Mouse (Mus musculus) liver, embryonic 14 days (tissue): ENCODE results near the gene Olfr481. TPM values are rescaled to one million over a fixed set of nuclear protein-coding genes. Genes with fewer than 3 reads are reported as not detected.

Experiments used
- polyA plus RNA-seq: library from polyadenylated mRNA; depleted of rRNA; stranded (reverse); fragments of >200 nt; gene quantifications from 2 replicates; pipeline ENCODE4 v1.2.3, GENCODE M21; 2012; rRNA removed

Gene Olfr481
- polyA plus RNA-seq = not detected in 2 replicates

GRCm38 (mm10) chr7:108079555-108079954 lies at the start of gene Olfr481:
TSS of gene Olfr481 (plus strand) at chr7:108079855.

GRCm38 (mm10) chr7:108033889-108034288 lies 45.8 kb upstream of the Olfr481 start, which contains the start of gene Olfr478:
TSS of gene Olfr478 (minus strand) at chr7:108033989.

GRCm38 (mm10) chr7:108050393-108050792 lies 29.3 kb upstream of the Olfr481 start, which contains the start of gene Olfr479:
TSS of gene Olfr479 (plus strand) at chr7:108050693.

GRCm38 (mm10) chr7:108067246-108067645 lies 12.4 kb upstream of the Olfr481 start, which contains the start of gene Olfr480:
TSS of gene Olfr480 (minus strand) at chr7:108067346.

GRCm38 (mm10) chr7:108097486-108097885 lies 17.8 kb downstream of the Olfr481 start, which contains the start of gene Olfr482:
TSS of gene Olfr482 (minus strand) at chr7:108097586.

GRCm38 (mm10) chr7:108100549-108100948 lies 20.9 kb downstream of the Olfr481 start, which contains the start of gene Olfr483:
TSS of gene Olfr483 (plus strand) at chr7:108100849.

GRCm38 (mm10) chr7:108127349-108127748 lies 47.7 kb downstream of the Olfr481 start, which contains the start of gene Olfr484:
TSS of gene Olfr484 (minus strand) at chr7:108127449.

Other genes with a start within 250 kb of the Olfr481 start
- gene Olfr470, start 232.4 kb upstream of the Olfr481 start, polyA plus RNA-seq = not detected in 2 replicates
- not detected in 2 replicates for gene Olfr472, start 182.0 kb upstream of the Olfr481 start, polyA plus RNA-seq
- gene Olfr473, start 149.4 kb upstream of the Olfr481 start, polyA plus RNA-seq = not detected in 2 replicates
- not detected in 2 replicates for gene Olfr474, start 125.2 kb upstream of the Olfr481 start, polyA plus RNA-seq
- not detected in 2 replicates for gene Olfr476, start 115.1 kb upstream of the Olfr481 start, polyA plus RNA-seq
- gene Olfr477, start 93.2 kb upstream of the Olfr481 start, polyA plus RNA-seq = not detected in 2 replicates
- not detected in 2 replicates for gene Olfr478, start 45.9 kb upstream of the Olfr481 start, polyA plus RNA-seq
- gene Olfr479, start 29.2 kb upstream of the Olfr481 start, polyA plus RNA-seq = not detected in 2 replicates
- not detected in 2 replicates for gene Olfr480, start 12.5 kb upstream of the Olfr481 start, polyA plus RNA-seq
- gene Olfr482, start 17.7 kb downstream of the Olfr481 start, polyA plus RNA-seq = not detected in 2 replicates
- not detected in 2 replicates for gene Olfr483, start 21.0 kb downstream of the Olfr481 start, polyA plus RNA-seq
- gene Olfr484, start 47.6 kb downstream of the Olfr481 start, polyA plus RNA-seq = not detected in 2 replicates
- gene Olfr485, start 80.0 kb downstream of the Olfr481 start, polyA plus RNA-seq = not detected in 2 replicates
- gene Olfr486, start 92.9 kb downstream of the Olfr481 start, polyA plus RNA-seq = not detected in 2 replicates
- gene Olfr487, start 134.8 kb downstream of the Olfr481 start, polyA plus RNA-seq = not detected in 2 replicates
- not detected in 2 replicates for gene Olfr488, start 178.5 kb downstream of the Olfr481 start, polyA plus RNA-seq
- gene Olfr490, start 209.1 kb downstream of the Olfr481 start, polyA plus RNA-seq = not detected in 2 replicates
- not detected in 2 replicates for gene Olfr491, start 233.6 kb downstream of the Olfr481 start, polyA plus RNA-seq
- gene Olfr492, start 243.8 kb downstream of the Olfr481 start, polyA plus RNA-seq = not detected in 2 replicates